Mouse (Mus musculus) lung, postnatal 25 days (tissue): ENCODE measurements at regions not wholly inside any gene's neighbourhood (a gene's known extent, or its start where the extent isn't known, plus 50 kb on each side); places are given as distances from the start of the nearest gene placed in this dataset.

ENCODE experiments used
- DNase-seq: peaks from one replicate; pipeline ENCODE4 v3.0.0; 2022; ENCODE audit warnings: low spot score

DNA sequence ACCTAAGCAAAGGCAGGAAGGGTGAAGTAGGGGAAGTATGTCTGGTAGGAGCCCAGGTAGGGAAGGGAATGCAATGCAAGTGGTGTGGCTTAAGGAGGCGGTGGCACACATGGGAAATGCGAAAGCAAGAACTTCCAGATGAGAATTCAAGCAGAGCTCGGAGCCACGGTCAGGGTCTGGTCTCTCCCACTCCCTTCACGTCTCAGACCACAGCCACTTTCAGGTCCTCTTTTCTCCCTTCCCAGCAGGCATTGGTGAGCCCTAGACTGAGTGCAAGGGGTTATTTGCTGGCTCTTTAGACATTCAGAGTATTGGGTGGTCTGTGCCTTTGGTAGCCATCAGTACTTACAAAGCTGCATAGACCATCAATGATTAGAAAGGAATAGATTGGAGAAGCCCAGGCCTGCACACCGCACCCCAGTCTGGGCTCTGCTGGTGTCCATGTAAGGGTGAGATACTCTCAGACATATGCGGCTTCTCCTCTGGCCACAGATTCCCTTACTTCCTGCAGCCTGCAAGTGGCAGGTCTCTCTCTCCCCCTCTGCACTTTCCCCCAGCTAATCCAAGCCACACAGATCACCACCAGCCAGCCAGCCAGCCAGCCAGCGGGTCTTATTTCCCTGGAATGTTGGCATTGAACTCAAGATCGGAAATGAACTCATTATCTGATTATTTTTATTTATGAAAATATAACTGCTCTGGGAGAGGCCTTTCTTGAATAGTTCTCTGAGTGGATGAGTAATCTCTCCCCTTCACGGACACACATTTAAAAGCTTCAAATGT lies 113.6 kb downstream of the Zfp36l2 start:
- peak; percentile 67 for DNase-seq

DNA sequence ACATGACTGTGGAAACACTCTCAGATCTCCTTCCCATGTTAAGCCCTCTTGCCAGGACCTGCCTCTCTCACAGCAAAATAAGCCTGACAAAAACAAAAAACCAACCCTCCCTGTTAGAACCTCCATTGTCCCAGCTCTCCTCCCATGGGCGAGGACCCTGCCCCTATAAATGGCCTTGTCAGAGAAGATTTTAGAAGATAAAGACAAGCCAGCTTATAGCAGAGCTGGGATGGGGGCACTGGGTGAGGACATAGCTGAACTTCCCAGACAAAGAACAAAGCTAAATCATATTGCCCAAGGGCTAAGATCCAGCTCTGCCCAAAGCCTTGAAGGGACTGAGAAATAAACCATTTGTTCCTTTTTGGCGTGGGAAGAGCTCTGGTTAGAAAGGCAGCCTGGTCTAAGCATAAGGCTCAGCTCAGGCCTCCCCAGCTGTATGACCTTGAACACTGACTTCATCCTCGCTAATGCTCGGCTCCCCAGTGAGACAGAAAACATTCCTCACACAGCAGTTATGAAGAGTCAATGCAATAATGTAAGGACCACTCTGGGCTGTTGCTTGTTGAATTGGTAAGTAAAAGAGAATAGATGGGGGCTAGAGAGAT lies 115.2 kb downstream of the Zfp36l2 start:
- no peak for DNase-seq

DNA sequence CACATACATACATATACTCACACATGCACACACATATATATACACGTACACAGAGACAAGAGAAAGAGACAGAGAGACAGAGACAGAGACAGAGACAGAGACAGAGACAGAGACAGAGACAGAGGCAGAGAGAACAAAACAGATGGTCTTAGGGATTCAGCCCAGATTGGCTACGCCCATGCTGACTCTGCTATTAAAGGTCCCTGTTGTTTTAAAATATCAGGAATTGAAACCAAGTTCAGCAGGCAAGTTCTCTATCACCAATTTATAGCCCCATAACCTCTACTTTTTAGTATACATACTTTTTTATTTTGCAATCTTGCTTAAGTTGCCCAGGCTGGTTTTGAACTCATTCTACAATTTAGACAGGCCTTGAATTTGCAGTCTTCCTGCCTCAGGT lies 115.9 kb downstream of the Zfp36l2 start:
- DNase-seq = no peak

DNA sequence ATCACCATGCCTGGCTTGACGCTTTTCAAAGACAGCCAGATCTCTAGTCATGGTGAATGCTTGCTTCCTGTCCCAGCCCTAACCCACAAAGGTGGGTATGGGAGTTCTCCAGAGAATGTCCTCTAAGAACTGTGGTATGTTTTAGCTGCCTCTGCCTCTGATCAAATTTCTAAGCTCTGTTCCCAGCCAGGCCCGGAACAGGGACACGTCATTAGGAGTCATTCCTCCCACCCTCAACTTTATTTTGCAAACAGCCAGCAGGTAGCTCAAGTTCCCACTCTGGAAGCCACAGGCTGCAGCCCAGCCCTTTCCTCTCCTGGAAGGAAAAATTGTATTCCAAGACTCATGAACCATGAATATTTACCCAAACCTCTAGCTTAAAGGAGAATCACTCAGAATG lies 117.2 kb downstream of the Zfp36l2 start:
- no peak for DNase-seq

DNA sequence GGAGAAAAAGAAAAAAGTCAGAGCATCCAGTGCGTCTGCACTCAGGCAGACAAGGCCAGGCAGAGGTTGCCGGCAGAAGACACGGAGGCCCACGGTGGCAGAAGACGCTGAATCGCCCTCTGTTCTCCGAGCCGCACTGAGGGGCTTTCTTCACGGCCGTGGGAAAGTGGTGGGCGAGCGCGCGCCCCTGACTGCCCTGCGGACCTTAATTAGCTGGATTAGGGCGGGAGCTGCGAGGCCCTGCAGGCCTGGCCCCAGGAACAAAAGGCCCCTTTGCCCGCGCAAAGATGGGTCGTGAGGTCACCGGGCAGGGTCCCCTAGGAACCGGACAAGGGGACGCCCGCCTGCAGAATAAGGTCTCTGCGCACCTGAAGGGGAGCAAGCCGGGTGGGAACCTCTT lies 120.6 kb downstream of the Zfp36l2 start:
- DNase-seq = no peak

DNA sequence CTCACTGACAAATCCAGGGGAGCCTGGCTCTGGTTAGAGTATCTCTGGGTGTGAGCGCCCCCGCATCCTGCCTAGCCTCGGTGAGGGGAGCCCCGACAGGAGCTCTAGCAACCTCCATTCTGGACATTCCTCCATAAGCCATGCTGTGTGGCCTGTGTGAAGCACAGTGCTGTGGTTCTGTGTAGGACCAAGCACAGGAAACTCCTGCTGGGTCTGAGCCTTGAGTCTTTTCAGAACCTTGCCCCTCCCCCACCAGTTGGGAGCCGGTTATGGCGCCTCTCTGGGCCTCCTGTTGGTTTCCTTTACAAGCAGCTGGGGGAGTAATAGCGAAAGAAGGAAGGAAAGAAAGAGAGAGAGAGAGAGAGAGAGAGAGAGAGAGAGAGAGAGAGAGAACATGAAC lies 124.0 kb downstream of the Zfp36l2 start:
- DNase-seq = no peak

DNA sequence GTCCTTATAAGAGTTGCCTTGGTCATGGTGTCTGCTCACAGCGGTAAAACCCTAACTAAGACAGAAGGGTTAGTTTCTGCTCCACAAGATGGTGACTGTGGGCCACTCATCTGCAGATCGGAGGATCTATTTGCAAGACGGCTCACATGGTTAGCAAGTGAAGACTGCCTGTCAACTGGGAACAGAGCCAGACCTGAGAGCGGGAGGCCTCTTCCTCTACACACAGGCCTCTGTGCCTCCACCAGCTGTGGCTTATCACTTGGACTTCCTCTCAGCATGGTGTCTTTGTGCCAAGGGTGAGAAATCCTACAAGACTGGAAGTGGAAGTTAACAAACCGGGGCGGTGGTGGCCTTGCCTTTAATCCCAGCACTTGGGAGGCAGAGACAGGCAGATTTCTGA lies 126.1 kb downstream of the Zfp36l2 start:
- peak; percentile 63 for DNase-seq

DNA sequence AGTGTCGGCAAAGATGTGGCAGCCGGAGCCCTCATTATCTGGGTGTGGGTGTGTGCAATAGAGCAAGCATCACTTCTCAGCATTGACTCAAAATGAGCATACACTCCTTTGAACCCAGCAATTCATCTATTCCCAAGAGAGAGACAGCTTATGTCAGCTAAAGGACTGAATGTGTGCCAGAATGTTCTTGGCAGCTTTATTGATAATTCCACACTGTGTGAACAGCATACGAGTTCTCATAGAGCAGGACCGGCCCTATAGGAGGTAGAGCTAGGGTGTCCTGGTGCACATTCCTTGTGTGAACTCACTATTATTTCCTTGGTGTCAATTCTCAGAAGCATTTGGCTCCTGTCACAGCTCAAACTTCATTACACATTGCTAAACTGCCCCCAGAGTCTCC lies 131.3 kb downstream of the Zfp36l2 start:
- no peak for DNase-seq

DNA sequence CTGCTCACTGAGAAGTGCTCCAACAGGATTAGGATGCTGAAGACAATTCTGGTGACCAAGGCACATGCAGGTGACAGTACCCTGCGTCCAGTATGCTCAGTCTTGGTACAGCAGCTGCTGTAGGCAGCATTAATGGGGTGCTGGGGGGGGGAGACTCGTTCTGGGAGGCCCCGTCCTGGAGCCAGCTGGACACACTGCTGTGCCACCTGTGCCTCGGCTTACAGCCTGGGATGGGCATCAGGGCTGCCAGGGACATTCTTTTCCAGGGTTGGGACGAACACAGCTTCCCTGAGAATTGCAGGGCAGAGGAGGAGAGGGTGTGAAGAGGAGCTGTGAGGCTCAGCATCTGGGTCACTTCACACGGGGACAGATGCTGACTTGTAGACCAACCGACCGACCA lies 135.3 kb downstream of the Zfp36l2 start:
- no peak for DNase-seq

DNA sequence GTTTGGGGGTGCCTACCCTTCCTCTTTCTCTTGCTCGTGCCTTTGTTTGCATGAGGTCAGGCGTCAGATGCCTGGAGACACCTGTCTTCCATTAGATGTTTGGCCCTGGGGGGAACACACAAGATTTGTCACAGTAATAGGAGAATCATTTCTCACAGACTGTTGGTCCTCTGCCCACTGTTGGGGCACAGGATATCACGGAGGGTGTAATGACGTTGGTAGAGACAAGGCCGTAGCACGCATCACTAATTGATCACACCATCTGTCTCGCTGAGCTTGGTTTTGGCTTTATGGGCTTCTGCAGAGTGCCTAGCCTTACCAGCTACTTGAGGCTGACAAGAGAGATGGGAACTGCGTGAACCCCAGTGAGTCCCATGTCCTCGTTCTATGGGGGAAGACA lies 136.5 kb downstream of the Zfp36l2 start:
- DNase-seq = no peak

DNA sequence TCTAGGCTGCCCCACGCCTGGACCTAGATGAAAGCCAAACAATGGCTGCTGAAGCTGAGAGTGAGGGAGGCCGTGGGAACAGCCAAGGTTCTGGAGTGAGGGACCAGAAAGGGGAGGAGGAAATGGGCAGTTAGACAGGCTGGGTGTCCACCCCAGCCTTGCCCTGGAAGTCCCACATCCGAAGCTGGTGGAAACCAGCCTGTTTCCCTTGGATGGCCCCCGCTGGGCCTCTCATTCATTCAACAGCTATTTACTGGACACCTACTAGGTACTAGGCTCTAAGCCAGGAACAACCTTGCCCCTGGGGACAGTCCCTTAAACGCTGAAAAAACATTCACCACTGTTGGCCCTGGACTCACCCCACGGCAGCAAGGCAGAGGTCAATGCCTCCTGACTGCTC lies 139.2 kb downstream of the Zfp36l2 start:
- no peak for DNase-seq

DNA sequence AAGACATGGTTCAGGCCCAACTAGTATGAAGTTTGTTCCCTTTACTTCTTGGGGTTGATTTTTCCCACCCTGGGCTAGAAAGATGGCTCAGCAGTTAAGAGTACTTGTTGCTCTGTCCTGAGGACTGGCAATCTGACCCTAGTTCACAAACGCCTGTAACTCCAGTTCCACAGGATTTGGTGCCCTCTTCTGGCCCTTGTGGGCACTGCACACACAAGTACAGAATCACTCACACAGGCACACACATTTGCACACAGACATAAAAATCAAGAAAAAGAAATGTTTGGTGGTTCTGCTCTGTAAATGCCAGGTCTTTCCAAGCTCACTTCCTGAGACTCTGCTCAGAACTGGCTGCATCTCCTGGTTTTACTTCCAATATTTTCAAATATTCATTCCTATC lies 140.2 kb downstream of the Zfp36l2 start:
- no peak for DNase-seq

DNA sequence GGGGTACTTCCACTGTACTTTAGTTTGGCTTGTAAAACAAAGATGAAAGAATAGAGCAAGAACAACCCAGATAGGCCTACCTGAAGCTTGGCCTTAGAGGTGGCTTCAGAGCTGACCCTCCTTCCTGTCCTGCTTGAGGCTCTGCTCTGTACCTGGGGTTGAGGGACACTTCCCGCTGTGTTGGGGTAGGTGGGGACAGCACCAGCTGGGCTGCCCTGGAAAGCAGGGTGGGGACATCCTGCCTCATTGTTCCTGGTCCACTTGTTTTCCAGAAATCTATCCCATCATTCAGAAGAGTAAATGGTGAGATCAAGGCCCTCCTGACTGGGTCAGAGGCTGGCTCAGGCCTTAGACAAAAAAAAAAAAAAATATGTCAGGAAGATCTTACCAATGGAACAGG lies 141.9 kb downstream of the Zfp36l2 start:
- DNase-seq = no peak

DNA sequence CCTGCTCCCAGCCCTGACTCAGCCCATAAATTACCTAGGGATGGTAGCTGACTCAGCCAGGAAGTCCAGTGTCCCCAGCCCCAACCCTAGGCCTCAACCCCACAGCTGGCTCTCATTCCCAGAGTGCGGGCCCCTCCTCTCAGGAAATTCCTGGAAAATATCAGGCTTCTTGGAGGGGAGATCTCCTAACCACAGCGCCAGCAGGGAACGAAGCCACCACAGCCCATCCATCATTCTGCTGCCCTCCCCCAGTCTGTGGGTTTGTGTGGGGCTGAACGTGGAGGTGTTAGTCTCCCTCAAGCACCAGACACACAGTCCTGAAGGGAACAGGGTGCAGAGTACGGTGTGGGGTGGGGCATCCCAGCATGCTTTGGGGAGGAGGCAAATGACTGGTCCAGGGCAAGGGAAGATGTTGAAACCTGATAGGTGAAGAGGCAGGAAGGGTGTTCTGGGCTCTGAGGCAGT lies 143.2 kb downstream of the Zfp36l2 start:
- peak; percentile 39 for DNase-seq

DNA sequence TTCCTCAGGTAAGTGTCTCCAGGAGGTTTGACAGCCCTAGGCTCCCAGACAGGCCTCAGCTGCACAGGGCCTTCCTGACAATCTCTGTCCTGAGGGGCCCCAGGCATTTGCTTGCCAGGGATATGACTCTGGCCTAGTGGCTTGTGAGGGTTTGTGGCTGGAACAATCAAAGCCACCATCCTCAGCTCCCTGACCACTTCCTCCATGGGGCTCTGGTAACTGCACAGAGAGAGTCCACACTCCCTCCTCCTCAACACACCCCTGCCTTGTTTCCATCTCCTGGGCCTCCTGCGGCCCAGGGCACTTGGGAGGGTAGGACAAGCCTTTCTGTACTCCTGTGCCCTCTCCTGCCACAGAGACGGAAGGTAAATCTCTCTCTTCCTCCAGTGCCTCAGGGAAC lies 144.6 kb downstream of the Zfp36l2 start:
- no peak for DNase-seq

DNA sequence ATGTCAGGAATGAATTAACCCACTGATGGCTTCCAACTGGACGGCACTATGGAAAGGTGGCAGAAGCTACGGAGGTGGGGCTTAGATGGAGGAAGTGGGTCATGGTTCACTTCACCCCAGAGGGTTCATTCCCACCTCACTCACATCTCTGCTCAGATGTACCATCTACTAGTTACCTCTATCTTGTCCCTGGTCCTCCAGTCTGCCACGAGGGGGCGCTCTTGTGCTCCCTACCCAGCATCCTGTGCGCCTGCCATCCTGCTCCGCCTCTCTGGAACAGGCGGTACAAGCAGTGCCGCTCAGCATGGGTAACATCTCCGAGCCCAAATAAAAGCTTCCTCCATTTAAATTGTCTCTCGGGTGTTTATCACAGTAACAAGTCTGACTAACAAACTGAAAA lies 148.3 kb downstream of the Zfp36l2 start:
- DNase-seq = no peak

DNA sequence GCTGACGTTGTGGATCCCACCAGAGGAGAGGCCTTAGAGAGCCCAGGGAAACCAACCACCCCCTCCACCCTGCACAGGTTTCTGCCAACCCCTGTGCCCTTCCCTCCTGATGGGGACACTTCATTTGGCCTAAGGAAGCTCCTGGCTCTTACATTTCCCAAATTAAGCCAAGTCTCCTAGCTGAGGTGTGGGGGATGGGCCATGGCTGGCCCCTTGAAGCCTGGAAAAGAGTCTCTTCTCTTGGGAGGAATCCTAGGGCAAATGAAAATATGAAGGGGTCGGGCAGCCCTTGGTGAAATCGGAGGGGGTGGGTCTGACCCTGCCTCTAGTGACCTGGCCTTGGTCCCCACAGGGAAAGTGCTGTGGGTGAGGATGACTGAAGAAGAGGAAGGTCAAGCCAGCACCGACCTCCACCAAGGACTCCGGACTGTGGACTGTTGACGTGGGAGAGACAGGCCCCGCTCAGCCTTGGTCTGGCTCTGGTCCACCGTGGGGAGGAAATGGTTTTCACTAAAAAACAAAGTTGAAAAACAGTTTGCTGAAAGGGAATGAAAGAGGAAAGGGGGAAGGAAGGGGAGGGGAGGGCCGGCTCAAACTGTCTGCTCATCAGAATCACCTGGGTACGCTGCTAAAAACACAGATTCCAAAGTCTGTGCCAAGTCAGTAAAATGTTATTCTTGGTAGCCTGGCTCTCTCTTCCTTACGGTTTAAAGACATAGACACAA lies 150.0 kb downstream of the Zfp36l2 start:
- peak; percentile 45 for DNase-seq

DNA sequence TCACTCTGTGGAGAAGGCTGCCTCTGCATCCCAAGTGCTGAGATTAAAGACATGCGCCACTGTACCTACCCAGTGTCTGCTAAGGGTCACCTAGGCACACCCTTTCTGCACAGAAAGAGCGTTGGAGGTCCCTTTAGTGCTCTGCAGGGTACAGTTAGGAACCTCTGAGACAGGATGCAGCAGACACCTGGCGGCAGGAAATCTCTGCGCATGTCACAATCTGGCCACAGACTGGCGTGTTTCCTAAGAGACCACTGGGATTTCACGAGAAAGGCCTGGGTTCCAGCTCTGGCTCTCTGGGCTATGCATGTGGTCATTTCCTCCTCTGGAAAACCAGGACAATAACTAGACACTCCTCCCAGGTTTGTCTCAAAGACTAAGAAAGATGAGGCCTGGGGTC lies 151.7 kb downstream of the Zfp36l2 start:
- no peak for DNase-seq

DNA sequence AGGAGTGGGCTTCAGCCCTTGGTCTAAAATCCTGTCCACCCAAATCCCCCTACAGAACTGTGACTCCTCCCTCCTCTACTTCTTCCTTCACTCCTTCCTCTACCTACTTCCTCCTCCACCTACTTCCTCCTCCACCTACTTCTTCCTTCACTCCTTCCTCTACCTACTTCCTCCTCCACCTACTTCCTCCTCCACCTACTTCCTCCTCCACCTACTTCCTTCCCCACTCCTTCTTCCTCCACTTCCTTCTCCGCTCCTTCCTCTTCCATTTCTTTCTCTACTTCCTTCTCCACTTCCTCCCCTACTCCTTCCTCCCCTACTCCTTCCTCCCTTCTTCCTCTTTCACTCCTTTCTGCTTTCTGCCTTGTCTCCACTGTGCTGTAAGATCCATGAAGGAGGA lies 152.9 kb downstream of the Zfp36l2 start:
- no peak for DNase-seq

DNA sequence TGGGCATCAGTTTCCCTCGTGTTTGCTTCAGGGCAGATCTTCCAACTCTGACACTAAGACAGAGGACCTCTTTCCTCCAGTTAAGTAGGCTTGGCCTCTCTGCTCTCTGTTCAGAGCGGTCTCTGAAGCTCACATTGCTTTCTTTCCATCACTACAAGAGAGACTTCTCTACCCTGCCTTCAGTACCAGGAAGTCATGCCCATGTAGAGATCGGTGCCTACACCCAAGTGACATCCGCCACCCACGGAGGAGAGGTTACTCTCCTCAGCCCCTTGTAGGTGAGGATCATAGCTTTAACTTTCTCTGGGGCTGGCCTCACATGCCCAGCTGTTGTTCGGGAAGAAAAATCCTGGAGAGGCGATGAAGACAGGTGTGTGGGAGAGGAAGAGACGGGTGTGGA lies 155.3 kb downstream of the Zfp36l2 start:
- DNase-seq = no peak

DNA sequence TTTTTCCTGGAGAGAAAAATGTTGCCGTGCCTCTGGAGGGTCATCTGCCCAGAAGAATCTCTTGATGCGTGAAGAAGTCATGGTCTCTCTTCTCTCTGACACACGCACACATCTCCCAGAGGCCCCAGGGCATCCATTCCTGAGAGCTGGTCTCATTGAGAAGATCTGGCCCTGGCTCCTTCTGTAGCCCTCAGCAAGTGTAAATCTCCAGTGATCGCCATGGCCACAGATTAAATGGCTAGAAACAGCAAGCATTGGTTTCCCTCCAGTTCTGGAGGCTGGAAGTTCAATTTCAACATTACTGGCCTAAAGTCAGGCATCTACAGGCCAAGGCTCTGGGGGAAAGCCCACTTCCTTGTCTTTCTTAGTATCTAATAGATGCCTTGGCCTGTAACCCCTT lies 155.9 kb downstream of the Zfp36l2 start:
- DNase-seq = no peak

DNA sequence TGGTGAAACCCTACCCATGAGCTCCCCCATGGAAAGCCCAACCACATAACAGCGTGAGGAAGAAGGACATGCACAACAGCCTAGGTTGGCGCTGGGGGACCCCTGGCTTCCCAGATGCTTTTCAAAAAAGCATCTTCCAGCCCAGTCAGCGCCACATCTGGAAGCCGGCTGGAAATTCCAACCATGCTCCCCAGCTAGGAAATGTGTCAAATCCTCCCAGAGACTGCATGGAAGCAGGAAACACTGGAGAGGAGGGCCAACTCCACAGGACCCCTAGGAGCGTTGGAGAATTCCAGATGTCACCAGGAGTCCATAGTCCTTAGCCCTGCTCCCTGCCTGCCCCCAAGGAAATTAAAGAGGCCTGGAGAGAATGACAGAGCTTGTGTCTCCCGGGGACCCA lies 156.4 kb downstream of the Zfp36l2 start:
- no peak for DNase-seq

DNA sequence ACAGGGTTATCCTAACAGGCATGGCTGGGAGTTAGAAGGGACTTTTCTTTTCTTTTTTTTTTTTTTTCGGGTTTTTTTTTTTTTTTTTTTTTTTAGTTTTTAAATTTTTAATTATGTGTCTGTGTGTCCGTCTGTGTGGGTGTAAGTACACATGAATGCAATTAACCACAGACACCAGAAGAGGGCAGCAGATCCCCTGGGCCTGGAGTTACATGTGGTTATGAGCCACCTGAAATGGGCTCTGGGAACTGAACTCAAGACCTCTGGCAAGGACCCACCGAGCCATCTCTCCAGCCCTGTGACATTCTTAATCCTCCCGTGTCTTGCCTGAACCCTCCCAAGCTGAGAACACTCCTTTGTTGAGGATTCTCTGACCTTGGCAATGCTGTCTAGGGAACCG lies 157.0 kb downstream of the Zfp36l2 start:
- no peak for DNase-seq
